Mouse (Mus musculus) right cerebral cortex, postnatal 36 days (tissue): ENCODE results near the gene Tipin.
"Not testable (repeated sequence)": the region's sequence is repeated elsewhere in the genome, so short reads cannot be mapped to it uniquely, and the experiment has no call there.

Experiments used
- DNase-seq, 2 experiments: peaks; one replicate each; pipeline ENCODE4 v3.0.0; 2022; ENCODE audit warnings: low spot score in 2 of 2, mixed read lengths in 1 of 2

The Tipin gene

DNA sequence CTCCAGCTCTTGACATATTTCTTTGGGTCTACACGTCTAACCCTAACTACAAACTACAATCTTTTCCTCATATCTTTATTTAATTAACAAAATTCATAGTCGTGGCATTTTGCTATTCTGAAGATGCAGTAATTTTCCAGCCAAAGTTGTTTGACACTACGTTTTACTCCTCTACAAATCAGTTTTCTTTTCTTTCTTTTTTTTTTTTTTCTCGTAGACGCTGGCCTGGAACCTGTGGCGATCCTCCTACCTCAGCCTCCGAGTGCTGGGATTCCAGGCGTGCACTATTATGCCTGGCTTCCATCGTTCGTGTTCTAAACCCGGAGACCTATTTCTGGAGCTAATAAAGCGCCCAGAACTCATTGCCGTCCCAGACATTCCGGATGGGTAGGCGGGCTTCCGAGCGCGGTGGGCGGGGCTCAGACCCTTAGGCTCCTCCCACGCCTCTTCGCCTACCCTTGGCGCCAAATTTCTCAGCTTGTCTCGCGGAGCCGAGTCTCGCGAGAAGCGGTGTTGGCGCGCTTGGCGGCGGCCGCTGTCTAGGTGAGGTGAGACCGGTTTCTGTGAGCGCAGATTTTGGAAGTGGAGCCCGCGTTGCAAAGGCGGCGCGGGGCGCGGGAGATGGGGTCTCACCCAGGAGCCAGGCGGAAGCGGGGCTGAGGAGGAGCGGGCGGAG is at the start of gene Tipin:
Gene Tipin, plus strand, starts transcription at position 477 of the 676 bp plus-strand sequence.
- peak; percentile 88 for DNase-seq

DNA sequence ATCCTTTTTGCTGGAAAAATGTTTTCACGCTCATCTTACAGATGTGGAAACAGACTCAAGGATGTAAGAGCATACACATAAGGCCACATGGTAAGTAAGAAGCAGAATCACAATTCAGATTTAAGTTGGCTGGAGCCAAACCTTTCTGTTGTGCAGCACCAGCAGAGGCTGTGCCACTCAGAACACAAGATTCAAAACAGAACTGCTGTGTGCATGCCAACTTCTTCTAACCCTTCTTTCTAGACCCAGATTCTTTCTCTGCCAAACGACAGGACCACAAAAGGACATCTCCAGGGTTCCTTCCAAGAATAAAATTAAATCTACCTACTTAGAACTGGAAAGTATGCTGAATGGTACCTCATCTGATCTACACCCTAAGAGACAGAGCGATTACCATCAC is 49.7 kb upstream of the Tipin start:
- no peak for DNase-seq

- no peak for DNase-seq
These were observed 49.0 kb upstream of the Tipin start for GRCm38 (mm10) chr9:64232257-64232957.

- DNase-seq, result no peak
These were observed 47.7 kb upstream of the Tipin start for GRCm38 (mm10) chr9:64233656-64234055.

DNA sequence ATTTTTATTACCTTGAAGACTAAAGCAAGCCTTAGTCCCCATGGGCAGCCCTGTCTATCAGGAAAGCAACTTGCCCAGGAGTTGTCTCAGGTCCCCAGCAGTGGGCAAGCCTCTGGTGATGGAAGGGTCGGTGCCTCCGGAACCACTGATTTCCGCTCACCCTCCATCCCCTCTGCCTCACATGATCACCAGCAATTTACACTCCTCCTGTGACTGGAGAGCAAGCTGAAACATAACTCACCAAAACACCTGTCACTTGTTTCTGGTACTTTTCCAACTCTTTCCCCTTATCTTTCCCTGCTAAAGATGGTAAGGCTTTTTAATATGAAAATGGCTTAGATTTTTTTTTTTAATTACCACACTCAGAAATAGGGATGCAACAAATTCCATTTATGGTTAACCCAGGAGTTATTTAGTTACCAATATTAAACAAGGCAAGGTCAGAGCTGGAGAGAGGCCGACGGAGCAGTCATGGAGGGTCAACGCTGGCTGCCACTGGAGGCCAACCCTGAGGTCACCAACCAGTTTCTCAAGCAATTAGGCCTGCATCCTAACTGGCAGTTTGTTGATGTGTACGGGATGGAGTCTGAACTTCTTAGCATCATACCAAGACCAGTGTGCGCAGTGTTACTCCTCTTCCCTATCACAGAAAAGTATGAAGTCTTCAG is 46.5 kb upstream of the Tipin start, which contains the start of gene Uchl4:
Gene Uchl4, plus strand, starts transcription at position 434 of the 668 bp plus-strand sequence.
- DNase-seq, result no peak

- DNase-seq, result no peak
These were observed 45.3 kb upstream of the Tipin start for GRCm38 (mm10) chr9:64236056-64236455.

DNA sequence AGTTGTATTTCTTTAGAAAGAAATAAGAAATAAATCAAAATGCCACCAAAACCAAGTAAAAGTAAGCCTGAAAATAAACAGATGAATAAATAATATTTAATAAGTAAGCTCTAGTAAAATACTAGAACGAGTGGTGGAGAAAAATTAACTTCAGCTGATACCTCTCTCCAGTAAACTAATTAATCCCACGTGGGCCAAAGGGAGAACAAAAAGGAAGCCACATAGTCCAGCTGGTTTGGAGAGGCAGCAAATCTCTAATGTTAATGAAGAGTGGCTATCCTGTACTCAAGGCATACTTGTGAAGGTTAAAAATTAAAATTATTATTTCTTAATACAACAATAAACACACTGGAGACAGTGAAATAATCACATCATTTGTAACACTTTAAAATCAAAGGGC is 41.3 kb upstream of the Tipin start:
- DNase-seq, result no peak

DNA sequence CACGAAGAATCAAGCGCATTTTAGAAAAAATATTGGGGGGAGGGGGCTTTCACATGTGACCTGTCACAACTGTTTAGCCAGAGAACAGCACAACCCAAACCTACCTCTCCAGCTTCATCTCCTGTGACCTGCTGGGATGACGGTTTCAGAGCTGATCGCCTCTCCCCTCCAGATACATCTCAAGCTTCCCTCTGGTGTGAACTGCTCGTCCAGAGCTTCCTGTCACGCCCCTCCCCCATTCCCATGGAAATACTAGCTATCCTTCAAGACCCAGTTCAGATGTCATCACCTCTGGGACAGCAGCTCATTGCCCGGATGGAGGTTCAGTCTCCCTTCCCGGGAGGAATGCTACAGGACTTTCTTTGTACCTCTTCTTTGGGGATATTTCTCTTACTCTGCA is 40.7 kb upstream of the Tipin start:
- no peak for DNase-seq

- DNase-seq, result no peak
These were observed 39.0 kb upstream of the Tipin start for GRCm38 (mm10) chr9:64242381-64242831.

DNA sequence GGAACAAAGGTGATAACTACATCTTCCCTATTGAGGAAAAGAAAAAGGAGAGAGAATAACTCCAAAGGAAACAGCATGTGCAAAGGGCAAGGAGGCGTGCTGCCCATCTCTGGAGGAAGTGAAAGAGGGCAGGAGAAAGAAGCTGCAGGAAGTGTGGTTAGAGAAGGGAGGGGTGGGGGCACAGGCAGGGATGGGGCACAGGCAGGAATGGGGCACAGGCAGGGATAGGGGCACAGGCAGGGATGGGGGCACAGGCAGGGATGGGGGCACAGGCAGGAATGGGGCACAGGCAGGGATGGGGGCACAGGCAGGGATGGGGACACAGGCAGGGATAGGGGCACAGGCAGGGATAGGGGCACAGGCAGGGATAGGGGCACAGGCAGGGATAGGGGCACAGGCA is 32.0 kb upstream of the Tipin start:
- DNase-seq, result no peak

GRCm38 (mm10) chr9:64250111-64250730 is 31.2 kb upstream of the Tipin start:
- no peak for DNase-seq

DNA sequence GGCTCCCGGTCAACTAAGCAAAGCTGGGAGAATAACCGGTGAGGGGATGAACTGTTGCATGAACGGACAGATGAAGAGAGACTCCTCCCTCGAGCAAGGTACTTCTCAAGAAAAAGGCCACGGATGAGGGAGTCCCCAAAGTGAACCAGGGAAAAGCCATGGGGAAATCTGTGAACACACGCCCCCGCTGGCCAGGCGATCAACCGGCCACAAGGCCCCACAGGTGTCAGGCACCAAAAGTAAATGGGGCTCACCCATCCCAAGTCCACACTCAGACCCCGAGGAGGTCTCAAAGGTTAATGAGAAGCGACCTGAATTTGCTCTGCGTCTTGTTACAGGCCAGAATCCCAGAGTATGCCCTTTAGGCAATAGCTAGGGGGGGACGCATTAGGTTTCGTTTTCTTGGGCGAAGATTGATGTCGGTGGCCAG is 28.8 kb upstream of the Tipin start:
- DNase-seq, result no peak

GRCm38 (mm10) chr9:64253021-64253904 is 28.1 kb upstream of the Tipin start, which contains the start of gene Map2k1:
Gene Map2k1 (minus strand): TSS chr9:64253631.
- DNase-seq, result peak; percentile 99

- DNase-seq, result no peak
These were observed 26.0 kb upstream of the Tipin start for GRCm38 (mm10) chr9:64255422-64255821.

DNA sequence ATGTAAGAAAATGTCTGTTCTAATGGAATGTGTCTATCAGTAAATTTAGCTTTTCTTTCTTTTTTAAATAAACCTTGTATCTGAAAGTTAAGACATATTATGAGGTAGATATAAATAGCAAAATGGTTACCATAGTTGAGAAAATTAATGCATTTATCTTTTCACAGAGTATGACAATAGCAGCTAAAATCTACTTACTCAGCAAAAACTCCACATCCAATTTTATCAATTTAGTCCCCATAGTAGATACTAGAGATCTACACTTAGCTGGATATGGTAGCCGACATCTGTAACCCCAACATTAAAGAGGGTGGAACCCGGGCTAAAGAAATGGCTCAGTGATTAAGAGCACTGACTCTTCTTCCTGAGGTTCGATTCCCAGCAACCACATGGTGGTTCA is 25.2 kb upstream of the Tipin start:
- no peak for DNase-seq

- no peak for DNase-seq
These were observed 21.5 kb upstream of the Tipin start for GRCm38 (mm10) chr9:64259906-64260305.

DNA sequence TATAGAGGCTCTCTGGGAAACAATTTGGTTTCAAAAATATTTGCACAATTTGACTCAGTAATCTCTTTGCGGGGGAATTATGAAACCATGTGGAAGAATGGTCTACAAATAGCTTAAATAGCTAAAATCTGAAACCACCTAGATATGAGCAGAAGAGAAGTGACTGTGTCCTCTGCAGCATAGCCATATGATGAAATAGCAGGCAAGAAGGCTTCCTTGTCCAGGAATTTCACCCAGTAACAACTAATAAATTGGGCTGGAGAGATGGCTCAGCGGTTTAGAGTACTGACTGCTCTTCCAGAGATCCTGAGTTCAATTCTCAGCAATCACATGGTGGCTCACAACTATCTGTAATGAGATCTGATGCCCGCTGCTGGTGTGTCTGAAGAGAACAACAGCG is 20.4 kb upstream of the Tipin start:
- DNase-seq, result no peak

- peak; percentile 8 to 25 for DNase-seq
These were observed 16.6 kb upstream of the Tipin start for GRCm38 (mm10) chr9:64264813-64265212.

DNA sequence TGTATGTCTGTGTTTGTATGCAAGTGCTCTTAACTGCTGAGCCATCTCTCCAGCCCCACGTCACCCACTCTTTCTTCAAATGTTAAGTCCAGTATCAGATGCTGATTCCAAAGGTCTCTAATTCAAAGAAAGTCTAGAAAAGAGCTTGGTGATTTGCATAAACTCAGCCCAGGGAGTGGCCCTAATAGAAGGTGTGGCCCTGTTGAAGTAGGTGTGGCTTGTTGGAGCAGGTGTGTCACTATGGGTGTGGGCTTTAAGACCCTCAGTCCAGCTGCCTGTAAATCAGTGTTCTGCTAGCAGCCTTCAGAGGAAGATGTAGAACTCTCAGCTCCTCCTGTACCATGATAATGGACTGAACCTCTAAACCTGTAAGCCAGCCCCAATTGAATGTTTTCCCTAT is 14.2 kb upstream of the Tipin start:
- DNase-seq, result no peak

DNA sequence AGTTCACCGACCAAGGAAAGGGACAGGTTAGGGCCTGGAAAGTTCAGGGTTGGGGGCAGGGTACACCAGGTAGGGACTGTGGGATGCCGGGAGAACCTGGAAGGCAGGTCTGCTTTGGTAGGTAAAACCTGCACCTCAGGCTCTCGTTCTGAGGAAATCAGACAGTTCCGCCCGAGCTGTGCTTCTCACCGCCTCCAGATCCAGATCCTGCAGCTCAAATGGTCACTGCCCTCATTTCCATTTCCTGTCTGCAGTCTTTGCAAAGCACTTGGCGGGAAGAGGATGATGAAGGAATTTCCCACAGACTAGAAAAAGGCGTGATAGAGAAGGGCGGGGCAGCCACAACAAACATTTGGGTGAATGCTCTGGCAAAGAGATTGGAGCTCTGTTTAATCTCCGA is 13.2 kb upstream of the Tipin start:
- DNase-seq, result no peak

- not testable (repeated sequence) for DNase-seq
These were observed 12.5 kb upstream of the Tipin start for GRCm38 (mm10) chr9:64268836-64269235.
